Mouse (Mus musculus) layer of hippocampus, postnatal 25 days (tissue): ENCODE results near the gene Adcy5. TPM values are rescaled to one million over a fixed set of nuclear protein-coding genes. Genes with fewer than 3 reads are reported as not detected.
A peak's percentile ranks its signal among the peaks of the same experiment; 100 is the strongest.

ENCODE experiments used
- DNase-seq, 2 experiments: peaks; one replicate each; pipeline ENCODE4 v3.0.0; 2022; ENCODE audit warnings: mixed read lengths in 2 of 2, low spot score in 1 of 2; ENCODE audit errors: extremely low spot score in 1 of 2
- total RNA-seq, 2 experiments: library from RNA; stranded (reverse); gene quantifications; 2 replicates each; pipeline ENCODE4 v1.2.3; 2021

The Adcy5 gene
- total RNA-seq, 2 experiments from 2014 or later = 73.7 TPM

DNA sequence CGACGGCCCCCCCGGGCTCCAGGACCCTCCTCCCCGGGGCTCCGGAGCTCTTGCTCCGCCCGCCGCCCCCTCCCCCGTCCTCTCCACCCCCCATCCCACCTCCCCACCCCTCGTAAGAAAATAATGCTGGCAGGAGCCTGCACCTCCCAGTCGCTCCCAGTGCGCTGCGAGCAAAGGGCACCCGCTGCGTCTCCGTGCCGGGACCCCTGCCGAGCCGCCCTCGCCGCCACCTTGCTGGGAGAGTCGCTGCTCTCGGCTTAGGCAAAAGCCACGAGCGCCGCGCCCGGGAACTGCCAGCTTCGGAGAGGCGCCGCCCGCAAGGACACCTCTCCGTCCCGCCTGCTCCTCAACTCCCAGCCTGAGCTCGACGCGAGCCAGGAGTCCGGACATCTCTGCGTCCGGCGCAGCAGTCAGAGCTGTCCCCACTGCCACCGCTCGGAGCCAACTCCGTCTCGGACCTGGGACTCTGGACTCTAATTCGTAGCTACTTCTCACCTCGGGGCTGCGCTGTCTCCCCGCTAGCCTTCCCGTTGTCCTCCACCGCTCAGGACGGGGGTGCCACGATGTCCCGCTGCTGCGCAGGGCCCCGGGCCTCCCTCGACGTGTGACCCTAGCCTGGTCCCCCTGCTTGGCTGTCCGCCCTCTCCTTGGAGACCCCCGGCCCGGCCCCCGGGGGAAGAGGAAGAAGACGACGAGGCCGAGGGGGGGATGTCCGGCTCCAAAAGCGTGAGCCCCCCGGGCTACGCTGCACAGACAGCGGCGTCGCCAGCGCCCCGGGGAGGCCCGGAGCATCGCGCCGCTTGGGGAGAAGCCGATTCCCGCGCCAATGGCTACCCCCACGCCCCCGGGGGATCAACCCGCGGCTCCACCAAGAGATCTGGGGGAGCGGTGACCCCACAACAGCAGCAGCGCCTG lies 971 bp downstream of the Adcy5 start:
- peak; percentile 37 to 42 for DNase-seq

DNA sequence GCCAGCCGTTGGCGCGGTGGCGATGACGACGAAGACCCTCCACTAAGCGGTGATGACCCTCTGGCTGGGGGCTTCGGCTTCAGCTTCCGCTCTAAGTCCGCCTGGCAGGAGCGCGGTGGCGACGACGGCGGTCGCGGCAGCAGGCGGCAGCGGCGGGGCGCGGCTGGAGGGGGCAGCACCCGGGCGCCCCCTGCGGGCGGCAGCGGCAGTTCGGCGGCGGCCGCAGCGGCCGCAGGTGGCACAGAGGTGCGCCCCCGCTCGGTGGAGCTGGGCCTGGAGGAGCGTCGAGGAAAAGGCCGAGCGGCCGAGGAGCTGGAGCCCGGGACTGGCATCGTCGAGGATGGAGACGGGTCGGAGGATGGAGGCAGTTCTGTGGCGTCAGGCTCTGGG lies 1.6 kb downstream of the Adcy5 start:
- DNase-seq = peak; percentile 42 to 49

DNA sequence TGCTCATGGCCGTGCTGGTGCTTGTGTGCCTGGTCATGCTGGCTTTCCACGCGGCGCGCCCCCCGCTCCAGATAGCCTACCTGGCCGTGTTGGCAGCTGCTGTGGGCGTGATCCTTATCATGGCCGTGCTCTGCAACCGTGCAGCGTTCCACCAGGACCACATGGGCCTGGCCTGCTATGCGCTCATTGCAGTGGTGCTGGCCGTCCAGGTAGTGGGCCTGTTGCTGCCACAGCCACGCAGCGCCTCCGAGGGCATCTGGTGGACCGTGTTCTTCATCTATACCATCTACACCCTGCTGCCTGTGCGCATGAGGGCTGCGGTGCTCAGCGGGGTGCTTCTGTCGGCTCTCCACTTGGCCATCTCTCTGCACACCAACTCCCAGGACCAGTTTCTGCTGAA lies 2.2 kb downstream of the Adcy5 start:
- no peak for DNase-seq

DNA sequence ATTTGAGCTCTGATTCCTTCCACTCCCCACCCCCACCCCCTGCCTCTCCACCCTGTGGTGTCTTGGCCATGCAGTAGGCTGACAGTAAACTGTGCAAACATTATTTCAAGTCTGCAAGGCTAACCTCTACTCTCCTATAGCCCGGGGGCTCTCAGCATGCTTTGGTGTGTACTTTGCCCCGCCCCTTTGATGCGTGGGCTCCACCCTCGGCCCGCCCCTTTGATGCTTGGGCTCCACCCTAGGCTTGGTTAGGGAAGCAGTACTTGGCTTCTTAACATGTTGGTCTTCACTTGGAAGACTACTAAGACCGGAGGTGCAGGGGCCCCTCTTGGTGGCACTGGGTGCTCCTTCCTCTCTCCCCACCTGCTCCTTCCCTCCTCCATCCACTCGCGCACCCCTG lies 4.9 kb downstream of the Adcy5 start:
- no peak for DNase-seq

DNA sequence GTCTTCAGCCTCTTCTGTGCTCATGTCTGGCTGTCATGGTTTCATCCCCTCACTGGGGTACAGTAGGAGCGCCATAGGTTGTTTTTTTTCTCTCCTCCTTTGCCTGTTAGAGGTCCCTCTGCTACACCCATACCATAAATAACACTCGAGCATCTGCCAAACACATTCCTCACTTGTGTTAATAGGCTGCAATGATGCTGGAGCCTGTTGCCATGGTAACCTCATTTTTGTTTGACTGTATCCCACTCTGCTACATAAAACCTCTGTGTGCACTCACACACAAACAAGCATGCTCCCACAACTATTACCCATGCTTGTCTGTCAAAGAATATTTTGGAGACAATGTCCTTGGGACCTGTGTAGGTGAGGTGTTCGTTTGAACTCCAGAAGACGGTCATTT lies 5.3 kb downstream of the Adcy5 start:
- DNase-seq = no peak

DNA sequence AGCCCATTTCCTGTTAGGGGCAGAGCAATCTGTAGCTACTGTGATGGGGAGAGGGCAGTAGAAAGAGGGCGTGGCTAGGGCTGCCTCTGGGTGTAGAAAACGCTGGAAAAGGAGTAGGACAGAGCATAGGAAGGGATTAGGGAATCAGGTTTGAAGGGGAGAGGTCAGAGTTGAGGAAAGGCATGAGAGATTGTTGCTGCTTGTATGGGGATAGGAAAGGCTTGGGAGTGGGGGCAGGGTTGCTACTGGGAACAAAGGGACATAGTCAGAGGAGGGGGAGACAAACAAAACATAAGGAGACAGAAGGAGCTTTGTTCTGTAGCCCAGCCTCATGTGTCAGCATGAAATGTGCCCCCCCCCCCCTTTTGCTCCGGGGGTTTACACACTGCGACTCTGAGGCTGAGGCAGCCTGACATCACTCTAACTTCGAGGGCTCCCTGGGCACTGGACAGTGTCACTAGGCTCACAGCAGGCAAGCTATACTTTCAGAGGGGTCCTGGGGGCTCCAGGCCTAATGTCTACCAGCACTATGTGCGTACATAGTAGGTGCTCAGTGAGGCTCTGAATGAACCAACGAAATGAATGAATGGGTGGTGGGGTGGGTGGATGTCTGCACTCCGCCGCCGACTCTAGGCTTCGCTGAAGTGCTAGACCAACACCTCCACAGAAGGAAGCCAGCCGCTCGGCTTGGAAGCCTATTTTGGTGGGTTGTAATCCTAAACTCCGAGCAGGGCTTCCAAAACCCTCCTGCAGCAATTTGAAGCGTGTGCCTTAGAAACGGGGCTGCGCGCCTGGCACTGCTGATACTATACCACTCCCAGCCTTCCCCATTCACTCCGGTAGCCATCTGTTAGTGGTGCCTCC lies 9.9 kb downstream of the Adcy5 start:
- no peak for DNase-seq

DNA sequence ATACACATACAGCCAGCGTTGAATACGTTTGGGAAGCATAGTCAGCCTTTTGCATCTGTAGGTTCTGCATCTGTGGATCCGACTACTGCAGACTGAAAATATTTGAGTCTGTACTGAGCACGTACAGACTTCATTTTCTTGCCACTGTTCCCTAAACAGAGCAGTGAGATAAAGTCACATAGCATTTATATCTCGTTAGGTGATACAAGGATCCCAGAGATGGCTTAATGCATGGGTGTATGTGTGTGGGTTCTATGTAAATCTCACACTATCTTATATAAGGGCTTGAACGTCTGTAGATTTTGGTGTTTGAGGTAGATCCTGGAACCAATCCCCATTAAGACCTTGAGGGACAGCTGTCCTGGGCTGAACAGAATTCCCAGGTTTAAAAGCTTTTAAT lies 10.7 kb downstream of the Adcy5 start:
- DNase-seq = no peak

DNA sequence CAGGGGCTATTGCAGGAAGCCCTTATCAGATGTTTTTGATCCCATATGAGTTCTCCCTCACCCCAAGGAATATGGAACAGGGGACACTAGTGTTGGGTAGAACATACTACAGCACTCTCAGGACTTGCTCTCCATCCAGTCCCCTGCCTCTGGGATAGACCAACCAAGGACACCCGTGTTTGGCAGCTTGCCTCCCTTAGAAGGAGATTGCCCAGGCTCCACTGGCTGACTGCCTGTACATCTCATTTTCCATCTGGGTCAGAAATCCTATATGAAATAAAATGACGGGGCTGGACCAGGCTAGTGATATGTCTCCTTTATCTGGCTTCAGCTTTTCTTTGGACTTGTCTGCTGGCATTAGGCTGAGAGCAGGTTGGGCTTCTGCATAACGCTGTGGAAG lies 11.1 kb downstream of the Adcy5 start:
- DNase-seq = no peak

DNA sequence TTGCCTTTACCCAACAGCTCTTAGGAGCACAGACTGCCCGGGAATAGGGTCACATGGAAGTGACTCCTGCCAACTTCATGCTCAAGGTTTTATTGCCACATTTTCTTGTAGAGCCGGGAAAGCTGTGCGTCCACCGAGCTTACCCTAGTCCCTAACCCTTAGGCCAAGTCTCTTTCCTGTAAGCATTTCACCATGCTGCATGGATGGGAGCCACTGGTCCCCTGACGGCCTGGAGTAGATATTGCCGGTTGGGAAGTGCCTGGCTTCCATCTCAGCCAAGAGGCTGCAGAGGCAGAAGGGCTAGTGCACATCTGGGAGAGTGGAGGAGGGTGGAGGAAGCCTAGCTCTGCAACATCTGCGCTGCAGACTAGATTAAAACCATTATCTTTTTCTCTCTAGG lies 14.8 kb downstream of the Adcy5 start:
- no peak for DNase-seq

DNA sequence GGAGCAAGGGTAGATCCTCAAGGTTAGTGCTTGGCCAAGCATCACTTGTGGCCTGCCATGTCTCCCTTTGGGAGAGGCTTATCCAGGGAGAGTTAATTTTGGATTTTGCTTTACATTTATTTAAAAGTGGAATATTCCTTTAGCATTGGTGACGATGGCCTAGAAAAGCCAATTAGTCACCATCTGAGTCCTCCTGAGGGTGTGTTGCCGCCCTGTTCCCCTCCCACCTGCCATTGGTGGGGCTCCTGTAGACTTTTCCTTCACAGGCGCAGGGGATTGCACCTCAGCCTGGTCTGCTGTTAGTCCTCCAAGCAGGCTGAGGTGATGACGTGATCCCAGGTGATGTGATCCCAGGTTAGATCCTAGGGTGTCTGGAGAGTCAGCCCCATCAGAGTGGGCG lies 17.5 kb downstream of the Adcy5 start:
- DNase-seq = no peak

DNA sequence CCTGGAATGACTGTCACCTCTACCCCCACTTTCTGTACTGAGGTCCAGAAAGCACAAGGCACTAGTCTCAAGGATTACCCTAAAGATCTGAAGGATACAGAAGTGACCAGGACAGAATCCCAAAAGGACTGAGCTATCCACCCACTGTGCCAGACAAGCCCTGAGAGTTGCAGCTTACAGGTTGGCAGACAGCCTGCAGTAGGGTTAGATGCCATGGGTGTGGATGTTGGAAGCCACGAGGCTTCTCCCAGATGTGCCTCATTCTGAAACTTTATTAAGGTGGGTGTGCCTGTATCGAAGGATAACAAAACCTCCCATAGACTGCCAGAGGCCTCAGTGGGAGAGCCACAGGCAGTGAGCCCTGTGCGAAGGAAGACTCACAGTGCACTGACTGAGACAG lies 23.8 kb downstream of the Adcy5 start:
- DNase-seq = no peak

DNA sequence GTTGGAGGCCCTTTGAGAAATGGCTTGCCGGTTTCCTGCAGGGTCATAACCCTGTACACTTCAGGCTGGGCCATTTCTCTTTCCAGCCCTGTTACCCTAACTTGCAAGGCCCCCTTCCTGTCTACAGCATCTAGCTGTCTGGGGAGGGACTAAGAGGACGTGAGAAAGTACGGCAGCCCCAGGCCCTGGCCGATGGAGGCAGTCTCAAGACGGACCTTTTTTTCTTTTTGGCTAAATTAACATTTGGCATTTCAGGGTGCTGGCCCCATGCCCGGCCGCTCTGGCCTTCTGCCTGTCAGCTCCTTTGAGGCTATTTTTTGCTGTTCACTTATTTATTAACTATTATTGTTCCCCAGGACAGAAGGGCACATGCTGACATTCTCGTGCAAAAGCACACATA lies 24.4 kb downstream of the Adcy5 start:
- peak in 1 of 2 experiments; percentile 53 for DNase-seq

DNA sequence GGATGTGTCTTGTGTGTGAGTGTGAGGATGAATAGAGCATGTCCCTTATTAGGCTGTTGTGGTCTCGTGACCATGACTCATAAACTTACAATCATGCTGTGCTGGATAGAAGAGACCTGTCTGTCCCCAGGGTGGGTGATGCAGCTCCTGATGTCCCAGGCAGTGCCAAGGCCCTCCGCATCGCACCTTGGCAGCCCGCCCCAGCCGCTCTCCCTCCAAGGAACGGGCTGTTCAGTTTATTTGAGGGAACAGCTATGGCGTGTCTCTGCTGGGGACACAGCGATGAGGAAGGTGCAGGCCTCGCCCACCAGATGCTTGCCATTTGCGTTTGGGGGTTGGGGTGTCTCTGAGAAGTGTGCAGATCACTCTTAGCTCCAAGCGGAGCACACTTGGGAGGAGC lies 28.5 kb downstream of the Adcy5 start:
- peak in 1 of 2 experiments; percentile 29 for DNase-seq

DNA sequence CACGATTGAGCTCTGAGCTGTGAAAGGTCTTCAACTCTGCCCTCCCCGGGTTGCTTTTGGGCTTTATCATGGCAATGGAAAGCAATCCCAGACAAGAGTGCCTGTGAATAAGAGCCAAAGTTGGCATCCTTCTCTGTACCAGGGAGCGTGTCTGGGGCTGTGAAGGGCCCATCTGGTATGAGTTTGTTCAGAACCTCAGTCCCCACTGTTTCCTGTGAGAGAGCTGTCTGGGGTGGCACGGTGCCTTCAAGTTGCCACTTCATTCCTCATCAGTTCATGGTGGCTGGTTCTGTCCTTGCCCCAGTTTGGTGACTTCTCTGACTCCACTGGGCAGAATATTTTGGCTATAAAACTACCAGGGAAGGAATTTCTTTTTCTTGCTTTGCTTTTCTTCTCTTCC lies 33.4 kb downstream of the Adcy5 start:
- DNase-seq = no peak

DNA sequence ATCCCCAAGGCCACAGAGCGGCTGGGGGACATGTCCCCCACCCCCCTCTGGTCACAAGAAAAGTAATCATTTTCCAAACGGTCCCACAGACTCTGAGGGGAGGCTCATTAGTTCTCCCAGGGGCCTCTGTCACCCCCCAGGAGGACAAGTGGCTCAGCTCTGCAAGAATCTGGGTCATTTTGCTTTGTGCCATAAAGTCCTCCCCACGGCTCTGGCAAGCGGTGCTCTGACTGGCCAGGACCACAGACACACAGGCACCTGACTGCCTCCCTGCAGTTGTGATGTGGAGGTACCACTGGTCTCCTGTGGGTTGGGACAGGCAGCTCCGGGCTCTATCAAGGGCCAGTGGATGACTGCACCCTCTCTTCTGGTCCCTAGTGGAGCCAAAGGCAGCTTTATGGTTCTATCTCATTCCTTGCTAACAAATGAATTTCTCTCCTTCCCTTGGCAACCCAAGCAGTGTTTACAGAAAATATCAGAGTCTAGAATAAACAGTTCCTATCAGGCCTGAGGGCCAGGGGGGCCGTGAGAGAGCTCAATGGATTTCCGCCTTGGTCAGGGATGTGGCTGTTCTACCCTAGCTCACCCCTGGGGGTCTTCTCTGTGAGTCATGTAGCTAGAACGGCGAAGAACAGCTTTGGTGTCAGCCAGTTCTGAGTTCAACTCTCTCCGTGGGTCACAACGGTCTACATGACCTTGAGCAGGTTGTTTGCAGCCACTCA lies 34.9 kb downstream of the Adcy5 start:
- DNase-seq = no peak

DNA sequence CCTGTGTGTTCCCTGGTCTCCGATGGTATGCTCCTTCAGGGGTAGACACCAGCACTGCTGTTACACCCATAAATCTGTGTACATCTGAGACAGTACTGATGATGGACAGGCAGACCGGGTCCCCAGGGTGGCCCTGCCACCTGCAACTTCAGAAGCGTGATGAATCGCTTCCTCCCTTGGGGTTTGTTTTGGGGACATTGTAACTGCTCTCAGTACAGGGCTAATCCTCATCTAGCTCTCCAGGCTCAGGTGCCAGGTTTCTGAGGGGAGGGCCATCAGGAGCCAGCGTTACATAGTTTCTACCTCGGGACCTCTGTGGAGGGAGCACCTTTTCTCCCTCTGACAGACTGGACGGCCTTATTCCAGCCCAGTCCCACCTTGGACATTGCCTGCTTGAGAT lies 36.1 kb downstream of the Adcy5 start:
- DNase-seq = no peak

DNA sequence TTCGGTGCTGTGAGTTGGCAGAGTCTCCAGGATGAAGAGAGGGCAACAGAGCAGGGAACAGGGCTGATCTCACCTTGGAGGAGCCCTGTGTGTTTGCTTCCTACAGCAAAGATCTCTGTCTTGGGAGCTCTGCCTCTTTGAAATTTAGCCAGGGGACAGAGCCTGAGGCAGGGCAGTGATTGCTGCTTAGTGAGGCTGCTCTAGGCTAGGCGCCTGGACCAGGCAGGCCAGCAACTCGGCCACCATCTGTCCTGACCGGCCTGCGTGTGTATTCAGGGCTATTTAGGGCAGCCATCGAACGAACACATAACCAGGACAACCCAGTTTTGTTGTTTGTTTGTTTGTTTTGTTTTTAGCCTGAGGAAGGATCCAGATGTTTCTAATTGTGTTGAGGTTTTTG lies 36.6 kb downstream of the Adcy5 start:
- no peak for DNase-seq

DNA sequence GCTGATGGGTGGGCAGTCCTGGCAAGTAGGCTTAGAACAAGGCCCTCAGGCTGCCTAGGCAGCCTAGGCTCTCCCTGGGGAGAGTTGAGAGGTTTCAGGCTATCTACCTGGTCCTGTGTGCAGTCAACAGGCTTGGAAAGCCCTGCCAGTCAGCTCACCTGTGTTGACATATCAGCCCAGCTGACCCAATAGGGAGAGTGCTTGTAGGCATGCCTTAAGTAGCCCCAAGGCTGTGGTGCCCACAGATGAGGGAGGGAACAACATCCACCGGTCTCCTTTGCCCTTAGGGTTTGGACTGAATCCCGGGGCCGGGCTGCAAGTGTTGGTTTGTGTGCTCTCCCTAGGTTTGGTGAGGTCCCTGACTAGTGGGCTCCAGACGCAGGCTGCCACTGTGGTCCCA lies 37.8 kb downstream of the Adcy5 start:
- no peak for DNase-seq

DNA sequence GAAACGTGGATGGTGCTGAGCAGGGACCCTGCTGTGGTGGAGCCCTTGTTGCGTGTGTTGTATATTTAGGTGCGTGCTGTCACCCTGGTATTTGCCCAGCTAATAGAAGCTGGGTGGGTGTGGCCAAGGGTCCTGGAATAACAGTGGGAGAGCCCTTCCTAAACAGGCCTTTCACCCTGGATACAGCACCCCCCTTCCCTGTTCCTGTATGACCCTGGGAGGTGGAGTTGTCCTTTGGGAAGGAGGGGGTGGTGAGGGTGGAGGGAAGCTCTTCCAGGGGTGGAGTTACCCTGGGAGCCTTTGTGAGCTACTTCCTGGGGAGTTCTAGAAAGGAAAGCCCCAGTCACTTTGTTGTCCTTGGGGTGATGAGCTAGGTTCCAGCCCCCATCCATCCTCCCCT lies 38.7 kb downstream of the Adcy5 start:
- DNase-seq = no peak

DNA sequence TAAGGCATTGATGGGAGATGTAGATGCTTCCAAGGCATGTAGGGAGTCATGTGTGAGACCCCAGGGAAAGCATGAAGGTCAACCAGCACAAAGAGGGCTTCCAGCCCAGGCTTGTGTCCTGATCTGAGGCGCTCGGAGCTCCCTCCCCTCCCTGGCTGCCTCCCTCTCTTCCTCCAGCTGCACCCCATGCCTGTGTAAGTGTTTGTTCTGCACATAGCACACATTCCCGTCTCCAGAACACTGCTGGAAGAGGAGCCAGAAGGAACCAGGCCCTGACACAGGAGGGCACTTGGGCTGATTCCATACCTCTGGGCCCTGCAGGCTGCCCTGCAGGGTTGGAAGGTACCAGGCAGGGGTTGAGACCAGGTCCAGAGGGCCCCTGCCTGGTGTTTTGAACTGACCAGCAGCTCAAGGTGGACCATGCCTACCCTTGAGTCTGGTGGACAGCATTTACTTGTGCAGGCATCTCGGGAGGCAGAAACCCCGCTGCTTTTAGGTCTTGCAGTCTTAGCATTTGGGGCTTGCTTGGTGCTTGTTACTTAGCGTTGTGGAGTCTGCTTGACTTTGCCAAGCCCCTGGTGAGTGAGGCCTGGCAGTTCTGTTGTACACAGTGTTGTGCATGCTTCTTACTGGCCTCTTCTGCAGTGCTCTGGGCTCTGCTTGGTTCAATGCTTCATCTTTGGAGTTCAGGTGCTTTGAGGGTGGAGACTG lies 45.2 kb downstream of the Adcy5 start:
- no peak for DNase-seq
